Mouse (Mus musculus): ENCODE results near the gene Rapgef1.

GRCm38 (mm10) chr2:29628186-29628585 is 8.7 kb downstream of the Rapgef1 start:
- TF ChIP-seq GATA1 (IDR thresholded peaks at IDR 0.05; ENCODE audit: borderline replicate concordance, low read length) = no peak
- TF ChIP-seq FLI1 (IDR thresholded peaks at IDR 0.05; ENCODE audit: low read length) = no peak
